Mouse (Mus musculus): ENCODE measurements around the gene Rps15a. TPM values are rescaled to one million over a fixed set of nuclear protein-coding genes. Genes with fewer than 3 reads are reported as not detected.

Gene Rps15a
- 793 and 882 TPM in 2 replicates for total RNA-seq (2017)

GRCm38 (mm10) chr7:118115877-118116568 is at the start of gene Rps15a:
Rps15a (minus strand) TSS chr7:118116188.
- ATAC-seq (replicated peaks; ENCODE audit: low read depth, poor library complexity, severe bottlenecking): peak; percentile 84

- ATAC-seq (replicated peaks; ENCODE audit: low read depth, poor library complexity, severe bottlenecking): no peak
Measured at GRCm38 (mm10) chr7:118163006-118163405, 47.0 kb upstream of the Rps15a start.

GRCm38 (mm10) chr7:118160121-118160520 is 44.1 kb upstream of the Rps15a start:
- no peak for ATAC-seq (replicated peaks; ENCODE audit: low read depth, poor library complexity, severe bottlenecking)

GRCm38 (mm10) chr7:118156461-118156860 is 40.5 kb upstream of the Rps15a start:
- ATAC-seq (replicated peaks; ENCODE audit: low read depth, poor library complexity, severe bottlenecking): no peak

- ATAC-seq (replicated peaks; ENCODE audit: low read depth, poor library complexity, severe bottlenecking): no peak
Measured at GRCm38 (mm10) chr7:118154150-118154549, 38.2 kb upstream of the Rps15a start.

- ATAC-seq (replicated peaks; ENCODE audit: low read depth, poor library complexity, severe bottlenecking): no peak
Measured at GRCm38 (mm10) chr7:118143602-118144001, 27.6 kb upstream of the Rps15a start.

GRCm38 (mm10) chr7:118143123-118143522 is 27.1 kb upstream of the Rps15a start:
- ATAC-seq (replicated peaks; ENCODE audit: low read depth, poor library complexity, severe bottlenecking): 0 out of 2 replicates have a peak, but pooled peaks have one; percentile 22

- ATAC-seq (replicated peaks; ENCODE audit: low read depth, poor library complexity, severe bottlenecking): no peak
Measured at GRCm38 (mm10) chr7:118141271-118141670, 25.3 kb upstream of the Rps15a start.

- ATAC-seq (replicated peaks; ENCODE audit: low read depth, poor library complexity, severe bottlenecking): no peak
Measured at GRCm38 (mm10) chr7:118135128-118135527, 19.1 kb upstream of the Rps15a start.

GRCm38 (mm10) chr7:118129430-118130041 is 13.5 kb upstream of the Rps15a start, which contains the start of gene Arl6ip1:
Arl6ip1 (minus strand) TSS chr7:118129662.
- ATAC-seq (replicated peaks; ENCODE audit: low read depth, poor library complexity, severe bottlenecking): peak; percentile 93

- ATAC-seq (replicated peaks; ENCODE audit: low read depth, poor library complexity, severe bottlenecking): no peak; the same call in 1 of the 2 replicates
Measured at GRCm38 (mm10) chr7:118128925-118129429, 13.0 kb upstream of the Rps15a start.

- no peak for ATAC-seq (replicated peaks; ENCODE audit: low read depth, poor library complexity, severe bottlenecking)
Measured at GRCm38 (mm10) chr7:118126219-118126875, 10.4 kb upstream of the Rps15a start.

GRCm38 (mm10) chr7:118125736-118126135 is 9.7 kb upstream of the Rps15a start:
- ATAC-seq (replicated peaks; ENCODE audit: low read depth, poor library complexity, severe bottlenecking): no peak

GRCm38 (mm10) chr7:118123512-118124411 is 7.8 kb upstream of the Rps15a start:
- ATAC-seq (replicated peaks; ENCODE audit: low read depth, poor library complexity, severe bottlenecking): no peak

GRCm38 (mm10) chr7:118122235-118122634 is 6.2 kb upstream of the Rps15a start:
- ATAC-seq (replicated peaks; ENCODE audit: low read depth, poor library complexity, severe bottlenecking): no peak

GRCm38 (mm10) chr7:118120654-118121053 is 4.7 kb upstream of the Rps15a start:
- ATAC-seq (replicated peaks; ENCODE audit: low read depth, poor library complexity, severe bottlenecking): no peak

GRCm38 (mm10) chr7:118119946-118120345 is 4.0 kb upstream of the Rps15a start:
- ATAC-seq (replicated peaks; ENCODE audit: low read depth, poor library complexity, severe bottlenecking): no peak

GRCm38 (mm10) chr7:118119142-118119541 is 3.2 kb upstream of the Rps15a start:
- no peak for ATAC-seq (replicated peaks; ENCODE audit: low read depth, poor library complexity, severe bottlenecking)

- ATAC-seq (replicated peaks; ENCODE audit: low read depth, poor library complexity, severe bottlenecking): no peak
Measured at GRCm38 (mm10) chr7:118118426-118118825, 2.4 kb upstream of the Rps15a start.
